Mouse (Mus musculus) lung, postnatal 0 days (tissue): ENCODE measurements around the gene Spert.

Source experiments
- CTCF ChIP-seq: IDR thresholded peaks from 2 replicates; pipeline ENCODE4 v1.5.1; 2016; ENCODE audit warnings: antibody characterized with exemption, mild to moderate bottlenecking
- EP300 ChIP-seq: IDR thresholded peaks from 2 replicates; pipeline ENCODE4 v1.6.1; 2016; ENCODE audit warnings: antibody characterized with exemption, mild to moderate bottlenecking, control low read depth

DNA sequence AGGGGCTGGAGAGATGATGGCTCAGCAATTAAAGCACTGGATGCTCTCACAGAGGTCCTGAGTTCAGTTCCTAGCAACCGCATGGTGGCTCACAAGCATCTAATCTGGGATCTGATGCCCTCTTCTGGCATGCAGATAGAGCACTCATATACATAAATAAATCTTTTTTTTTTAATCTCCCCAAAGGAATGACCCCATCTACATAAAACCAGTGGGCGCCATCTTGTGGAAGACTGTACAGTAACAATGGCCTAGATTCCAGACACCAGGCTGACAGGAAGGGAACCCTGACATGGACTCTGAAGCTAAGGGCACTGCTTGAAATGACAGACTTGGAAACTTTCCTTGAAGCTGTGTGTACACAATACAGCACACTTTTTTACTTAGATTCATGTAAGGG, 47.9 kb upstream of the Spert start:
- TF ChIP-seq CTCF (no peak), EP300 (no peak)
